Mouse (Mus musculus) liver, postnatal 0 days (tissue): ENCODE measurements around the gene Uox. TPM values are rescaled to one million over a fixed set of nuclear protein-coding genes. Genes with fewer than 3 reads are reported as not detected.

Experiments used
- ATAC-seq: fragments of 200-750 bp; cut with Nextera tagmentation; 2 replicates; pipeline ENCODE4 v1.8.0; 2017; ENCODE audit warnings: mild to moderate bottlenecking, moderate library complexity
- DNase-seq: peaks from one replicate; pipeline ENCODE4 v3.0.0-alpha.2; 2016
- H3K27ac ChIP-seq: fragments of 300-500 bp; sonication (generic); 2 replicates; pipeline ENCODE4 v1.5.1; 2014; ENCODE audit warnings: antibody characterized with exemption, moderate library complexity, mild to moderate bottlenecking, low read depth
- H3K27me3 ChIP-seq: fragments of 300-500 bp; sonication (generic); 2 replicates; pipeline ENCODE4 v1.6.1; 2014; ENCODE audit warnings: low read length, control low read depth, mixed read lengths; ENCODE audit not compliant: insufficient read depth
- H3K36me3 ChIP-seq: fragments of 300-500 bp; sonication (generic); replicated peaks from 2 replicates; pipeline ENCODE4 v1.6.1; 2014; ENCODE audit warnings: mild to moderate bottlenecking, control low read depth, low read length, moderate library complexity, mixed read lengths; ENCODE audit not compliant: insufficient read depth
- H3K4me1 ChIP-seq: fragments of 300-500 bp; sonication (generic); 2 replicates; pipeline ENCODE4 v1.6.1; 2014; ENCODE audit warnings: antibody characterized with exemption, mild to moderate bottlenecking, control low read depth; ENCODE audit not compliant: insufficient read depth
- H3K4me2 ChIP-seq: fragments of 300-500 bp; sonication (generic); 2 replicates; pipeline ENCODE4 v1.6.1; 2014; ENCODE audit warnings: low read depth, mild to moderate bottlenecking, low read length, moderate library complexity, mixed read lengths
- H3K4me3 ChIP-seq: fragments of 300-500 bp; sonication (generic); 2 replicates; pipeline ENCODE4 v1.5.1; 2014; ENCODE audit warnings: low read depth, low read length
- H3K9ac ChIP-seq: fragments of 300-500 bp; sonication (generic); replicated peaks from 2 replicates; pipeline ENCODE4 v1.6.1; 2014; ENCODE audit warnings: mild to moderate bottlenecking, moderate library complexity
- H3K9me3 ChIP-seq: fragments of 300-500 bp; sonication (generic); 2 replicates; pipeline ENCODE4 v1.6.1; 2016; ENCODE audit warnings: mild to moderate bottlenecking, control low read depth, low read length, mixed read lengths
- CTCF ChIP-seq: sonication (generic); IDR thresholded peaks from 2 replicates; pipeline ENCODE4 v1.5.1; 2016; ENCODE audit warnings: antibody characterized with exemption, low read depth
- EP300 ChIP-seq: IDR thresholded peaks from 2 replicates; pipeline ENCODE4 v1.6.1; 2016; ENCODE audit warnings: antibody characterized with exemption, low read depth, mild to moderate bottlenecking
- WGBS: fragments of 180-500 bp; shearing (Covaris S2); extraction: QIAGEN DNeasy Blood & Tissue Kit; methylation state at CpG from one replicate; pipeline ENCODE4 v1.1.7; 2014; ENCODE audit not compliant: insufficient replicate concordance; 5-methylcytosine and 5-hydroxymethylcytosine counted together
- polyA plus RNA-seq: library from polyadenylated mRNA; unstranded; fragments of >200 nt; fragmentation: Nextera tagmentation; extraction: Ambion mirVana; gene quantifications from 2 replicates; pipeline ENCODE4 v1.2.1, GENCODE M21; 2015

Uox gene
- polyA plus RNA-seq, 1 experiment from 2014 or later: 245 TPM

DNA sequence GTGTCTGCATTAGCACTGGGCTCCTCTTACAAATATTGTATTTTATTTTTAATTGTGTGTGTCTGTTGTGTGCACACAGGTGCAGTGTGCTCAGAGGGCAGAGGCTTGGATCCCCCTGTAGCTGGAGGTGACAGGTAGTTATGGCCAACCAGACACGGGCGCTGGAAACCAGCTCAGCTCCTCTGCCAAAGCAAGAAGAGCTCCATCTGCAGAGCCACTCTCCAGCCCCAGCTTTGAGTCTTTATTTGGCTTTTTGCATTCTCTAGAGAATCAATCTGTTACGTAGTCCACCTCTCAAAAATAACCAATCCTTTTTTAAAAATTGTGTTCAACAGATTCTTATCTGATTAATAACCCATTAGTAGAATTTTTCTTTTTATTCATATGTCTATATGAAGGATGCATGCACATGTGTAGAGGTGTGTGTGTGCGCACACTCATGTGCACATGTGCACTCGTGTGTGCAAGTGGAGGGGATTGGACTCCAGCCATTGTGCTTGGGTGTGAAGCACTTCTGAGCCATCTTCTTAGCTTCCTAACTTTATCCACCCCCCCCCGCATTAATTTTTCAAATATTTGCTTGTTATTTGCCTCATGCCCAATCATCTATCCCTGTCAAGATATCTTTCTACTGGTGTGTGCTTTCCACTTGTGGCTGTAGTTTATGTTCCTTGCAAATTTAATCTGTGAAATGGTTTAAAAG lies 29.1 kb downstream of the Uox start:
- Histone ChIP-seq H3K4me1 (peaks cover 1% of the 10 kb centered on the region), H3K9ac (peak overlapping the region; percentile 58), H3K4me3 (peak overlapping the region; percentile 33), H3K9me3 (no peaks in the 10 kb centered on the region), H3K4me2 (peak overlapping the region; percentile 67), H3K27me3 (no peaks in the 10 kb centered on the region), H3K27ac (peak overlapping the region; percentile 95), H3K36me3 (no peaks in the 10 kb centered on the region)
- no peak for DNase-seq
- ATAC-seq: no peak
- WGBS: 78% methylated on average over 6 of the region's 6 CpGs
- TF ChIP-seq EP300: no peak
- no peak for TF ChIP-seq CTCF

- H3K9ac ChIP-seq: no peak overlapping the region; the same call in 1 of the 2 replicates
- ATAC-seq: no peak
- H3K4me3 ChIP-seq: no peak overlapping the region
- peak overlapping the region; percentile 22; the same call in 1 of the 2 replicates for H3K27ac ChIP-seq
- no peaks in the 10 kb centered on the region; the same call in 1 of the 2 replicates for H3K4me1 ChIP-seq
- H3K36me3 ChIP-seq: no peaks in the 10 kb centered on the region
- no peaks in the 10 kb centered on the region for H3K9me3 ChIP-seq
- H3K4me2 ChIP-seq: peak overlapping the region; percentile 67
- TF ChIP-seq CTCF: no peak
- TF ChIP-seq EP300: no peak
- H3K27me3 ChIP-seq: no peaks in the 10 kb centered on the region
- DNase-seq: no peak
- 59% methylated on average over 2 of the region's 2 CpGs for WGBS
These were observed 31.0 kb downstream of the Uox start for GRCm38 (mm10) chr3:146601205-146601604.

DNA sequence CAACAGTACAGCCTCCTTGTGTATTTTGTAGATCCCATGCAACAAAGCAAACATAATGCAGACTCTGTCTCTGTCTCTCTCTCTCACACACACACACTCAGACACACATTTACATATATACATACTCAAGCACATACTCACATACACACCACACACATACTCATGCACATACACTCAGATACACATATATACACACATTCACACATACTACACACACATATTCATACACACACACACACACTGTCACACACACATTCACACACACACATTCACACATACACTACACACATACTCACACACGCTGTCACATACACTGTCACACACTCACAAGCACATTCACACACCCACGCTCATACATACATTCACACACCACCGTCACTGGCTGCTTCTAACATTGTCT lies 32.3 kb downstream of the Uox start:
- Histone ChIP-seq H3K36me3 (no peaks in the 10 kb centered on the region), H3K9ac (no peak overlapping the region), H3K27ac (no peak overlapping the region), H3K9me3 (no peaks in the 10 kb centered on the region), H3K27me3 (no peaks in the 10 kb centered on the region), H3K4me1 (no peaks in the 10 kb centered on the region; the same call in 1 of the 2 replicates), H3K4me3 (no peak overlapping the region), H3K4me2 (no peak overlapping the region)
- ATAC-seq: no peak
- no peak for DNase-seq
- no peak for TF ChIP-seq CTCF
- no peak for TF ChIP-seq EP300
- WGBS: 79% methylated on average over 3 of the region's 3 CpGs

DNA sequence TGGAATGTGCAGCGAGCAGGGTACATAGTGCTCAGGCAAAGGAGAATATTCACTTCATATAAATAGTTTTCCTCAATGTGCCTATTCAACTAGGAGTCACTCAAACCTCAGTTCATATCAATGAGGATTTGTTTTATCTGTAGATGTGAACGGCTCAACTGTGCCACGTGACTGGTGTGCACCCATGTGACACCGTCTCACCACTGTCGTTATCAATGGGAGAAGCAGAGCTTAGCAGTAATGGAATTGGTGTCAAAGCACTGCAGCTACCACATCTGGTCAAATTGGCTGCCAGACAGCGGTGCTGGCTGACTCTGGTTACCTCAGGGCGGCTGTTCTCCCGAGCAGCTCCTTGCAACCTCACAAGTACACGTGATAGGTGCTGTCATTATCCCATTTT lies 34.4 kb downstream of the Uox start:
- DNase-seq (no peak), ATAC-seq (no peak)
- H3K9me3 ChIP-seq: no peaks in the 10 kb centered on the region
- no peak overlapping the region for H3K4me2 ChIP-seq
- no peaks in the 10 kb centered on the region; the same call in 1 of the 2 replicates for H3K4me1 ChIP-seq
- 74% methylated on average over 9 of the region's 9 CpGs for WGBS
- no peaks in the 10 kb centered on the region for H3K27me3 ChIP-seq
- no peak overlapping the region for H3K9ac ChIP-seq
- no peak overlapping the region for H3K27ac ChIP-seq
- H3K4me3 ChIP-seq: no peak overlapping the region
- TF ChIP-seq CTCF (no peak), EP300 (no peak)
- H3K36me3 ChIP-seq: 0 out of 2 replicates have a peak, but pooled peaks cover 4% of the 10 kb centered on the region

- no peaks in the 10 kb centered on the region for H3K4me1 ChIP-seq
- no peak overlapping the region for H3K9ac ChIP-seq
- no peak for ATAC-seq
- H3K27me3 ChIP-seq: no peaks in the 10 kb centered on the region
- H3K9me3 ChIP-seq: no peaks in the 10 kb centered on the region
- WGBS: 38% methylated on average over 1 of the region's 1 CpGs
- no peak overlapping the region for H3K27ac ChIP-seq
- TF ChIP-seq CTCF (no peak), EP300 (no peak)
- H3K4me2 ChIP-seq: no peak overlapping the region
- no peak overlapping the region for H3K4me3 ChIP-seq
- 0 out of 2 replicates have a peak, but pooled peaks cover 4% of the 10 kb centered on the region for H3K36me3 ChIP-seq
- no peak for DNase-seq
These were observed 37.1 kb downstream of the Uox start for GRCm38 (mm10) chr3:146607368-146607767.

- WGBS: 65% methylated on average over 10 of the region's 10 CpGs
- Histone ChIP-seq H3K27ac (no peak overlapping the region), H3K4me3 (no peak overlapping the region), H3K9me3 (no peaks in the 10 kb centered on the region), H3K9ac (no peak overlapping the region), H3K4me1 (no peaks in the 10 kb centered on the region), H3K4me2 (no peak overlapping the region), H3K36me3 (peaks cover 4% of the 10 kb centered on the region), H3K27me3 (no peaks in the 10 kb centered on the region)
- ATAC-seq (no peak), DNase-seq (no peak)
- TF ChIP-seq CTCF (no peak), EP300 (no peak)
These were observed 40.1 kb downstream of the Uox start for GRCm38 (mm10) chr3:146610322-146610721.
